Mouse (Mus musculus) mouse embryonic stem cell (cell line): ENCODE measurements around the gene Abhd2.

Experiments
- in situ Hi-C, 2 experiments: fragments of 300-500 bp; cut with MboI; formaldehyde crosslinking; loops; 1 replicate in 1 of 2; 3 replicates in 1 of 2; pipeline ENCODE4 v1.14.3; 2019 to 2020; ENCODE audit warnings: low sequenced_read_pairs in 2 of 2, low pct_unique_long_range_greater_than_20kb in 1 of 2, mixed read lengths in 1 of 2; ENCODE audit not compliant: unreplicated experiment in 1 of 2

Abhd2 gene

DNA sequence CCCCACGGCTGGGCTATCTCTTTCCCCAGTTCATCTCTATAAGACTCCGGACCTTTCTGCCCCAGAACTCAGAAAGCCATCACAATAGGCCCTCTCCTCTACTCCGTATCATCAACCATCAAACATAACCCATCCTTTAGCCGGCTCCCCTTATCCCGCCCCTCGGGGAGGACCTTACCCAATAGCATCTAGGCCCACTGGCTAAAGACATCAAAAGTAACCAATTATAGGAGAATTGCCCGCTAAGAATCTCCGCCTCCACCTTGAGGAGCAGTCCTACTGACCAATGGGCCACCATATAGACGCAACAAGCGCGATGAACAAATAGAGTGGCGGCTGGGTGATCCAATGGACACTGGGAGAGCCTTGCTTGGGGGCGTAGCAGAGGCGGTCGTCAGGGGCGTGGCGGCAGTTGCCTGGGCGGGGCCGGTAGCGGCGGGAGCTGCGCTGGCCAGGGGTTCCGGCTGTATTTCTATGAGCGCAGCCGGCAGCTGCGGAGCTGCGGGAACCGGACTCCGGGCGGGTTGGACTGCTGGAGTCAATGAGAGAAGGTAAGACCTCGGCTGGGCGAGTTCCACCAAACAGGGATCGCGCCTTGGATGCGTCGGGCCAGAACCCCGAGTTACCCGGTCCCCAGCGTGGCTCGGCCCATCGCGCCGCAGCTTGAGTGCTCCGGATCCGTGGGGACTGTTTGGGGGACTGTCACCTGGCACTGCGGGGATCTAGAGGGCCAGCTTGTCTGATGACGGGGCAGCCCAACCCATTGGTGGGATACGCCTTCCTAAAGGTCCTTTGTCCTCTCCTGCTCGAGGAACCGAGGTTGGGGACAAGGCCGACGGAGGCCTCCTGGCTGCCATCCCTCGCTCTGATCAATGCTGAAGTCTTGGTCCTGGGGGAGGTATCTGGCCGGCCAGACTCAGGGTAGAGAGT is at the start of gene Abhd2:
TSS of gene Abhd2 (plus strand) at position 411 of the 930 bp plus-strand sequence.
- in situ Hi-C loops: no loop called here

DNA sequence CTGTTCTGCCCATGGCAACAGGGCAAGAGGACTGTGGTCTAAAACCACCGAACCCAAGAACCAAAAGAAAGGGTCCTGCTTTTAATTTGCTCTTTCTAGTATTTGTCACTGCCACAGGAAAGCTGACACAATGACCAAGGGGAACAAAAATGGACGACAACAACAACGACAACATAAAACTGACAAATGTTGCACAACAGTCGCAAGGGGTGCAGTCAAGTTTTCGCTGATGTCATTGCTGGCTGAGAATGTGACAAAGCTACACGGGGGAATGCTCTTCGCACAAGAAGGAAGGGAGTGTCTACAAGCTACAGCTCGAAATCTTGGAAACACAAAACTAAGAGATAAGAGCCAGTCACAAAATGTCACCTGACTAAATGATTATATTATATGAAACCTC is 47.5 kb upstream of the Abhd2 start:
- in situ Hi-C loops: loop anchor here (5.0 to 10.0 kb wide), 2 partner anchors 81 to 88 kb away; partner anchors contain the start of gene Mfge8 (in 1 of the 2)

DNA sequence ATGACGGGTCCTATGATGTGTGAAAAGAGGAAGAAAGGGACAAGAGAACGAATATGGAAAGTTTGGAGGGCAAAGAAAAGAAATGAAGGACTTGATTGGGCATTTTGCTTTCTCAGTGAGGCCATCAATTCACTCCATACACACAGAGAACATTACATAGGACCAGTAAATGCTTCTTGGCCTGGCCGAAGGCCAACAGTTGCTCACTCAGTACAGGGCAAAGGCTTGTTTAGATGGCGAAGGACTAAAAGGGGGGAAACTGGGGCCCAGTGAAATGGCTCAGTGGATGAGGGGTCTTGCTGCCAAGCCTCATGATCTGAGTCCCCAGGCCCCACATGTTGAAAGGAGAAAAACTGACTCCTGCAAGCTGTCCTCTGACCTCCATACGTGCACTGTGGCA is 46.8 kb upstream of the Abhd2 start:
- in situ Hi-C loops: loop anchor here (5.0 to 10.0 kb wide), 2 partner anchors 81 to 89 kb away; partner anchors contain the start of gene Mfge8 (in 1 of the 2)

DNA sequence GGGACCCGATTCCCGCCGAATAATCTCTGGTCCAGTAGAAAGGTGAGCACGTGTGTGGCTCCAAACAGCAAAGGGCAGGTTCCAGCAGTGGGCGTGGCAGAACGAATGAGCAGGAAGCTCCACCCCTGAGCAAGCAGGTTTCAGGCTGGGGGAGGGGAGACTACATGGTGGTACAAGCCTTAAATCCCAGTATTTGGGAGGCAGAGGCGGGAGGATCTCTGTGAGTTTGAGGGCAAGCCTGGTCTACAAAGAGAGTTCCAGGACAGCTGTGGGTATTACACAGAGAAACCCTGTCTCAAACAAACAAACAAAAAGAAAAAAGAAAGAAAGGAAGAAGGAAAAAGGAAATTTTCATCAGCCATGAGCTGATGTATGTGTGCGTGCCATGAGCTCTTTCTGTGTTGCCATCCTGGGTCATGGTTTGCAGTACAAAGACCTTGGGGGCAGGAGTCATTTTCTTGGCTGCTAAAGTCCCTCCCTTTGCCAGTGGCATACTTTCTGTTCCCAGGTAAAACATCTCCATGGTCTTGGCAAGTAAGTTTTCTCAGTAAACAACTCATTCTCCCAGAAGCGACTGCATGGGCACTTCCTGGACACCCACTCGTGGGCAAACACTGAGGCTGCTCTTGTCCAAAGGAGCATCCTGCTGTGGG is 46.0 kb upstream of the Abhd2 start:
- in situ Hi-C loops: loop anchor here (5.0 to 10.0 kb wide), 2 partner anchors 82 to 90 kb away; partner anchors contain the start of gene Mfge8 (in 1 of the 2)

DNA sequence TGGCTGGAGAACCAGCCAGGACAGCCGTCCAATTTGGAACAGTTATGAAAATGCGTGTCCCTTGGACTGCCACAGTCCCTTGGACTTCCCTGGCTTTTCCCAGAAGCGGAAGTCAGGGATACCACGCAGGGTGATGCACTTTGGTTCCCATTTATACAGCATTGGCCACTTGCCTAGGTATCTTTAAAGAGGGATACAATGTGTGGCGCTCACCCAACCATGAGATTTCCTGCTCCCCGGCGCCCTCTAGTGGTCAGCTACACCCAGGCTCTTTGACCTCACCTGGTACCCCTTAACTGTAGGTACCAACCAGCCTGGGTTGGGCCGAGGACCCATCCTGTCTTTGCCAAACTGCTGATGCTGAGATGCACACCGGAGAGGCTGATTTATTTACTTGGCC is 44.5 kb upstream of the Abhd2 start:
- in situ Hi-C loops: loop anchor here (5.0 to 10.0 kb wide), 2 partner anchors 84 to 91 kb away; partner anchors contain the start of gene Mfge8 (in 1 of the 2)

- in situ Hi-C loops: no loop called here
Observed at GRCm38 (mm10) chr7:79231577-79231976, 41.4 kb upstream of the Abhd2 start.

DNA sequence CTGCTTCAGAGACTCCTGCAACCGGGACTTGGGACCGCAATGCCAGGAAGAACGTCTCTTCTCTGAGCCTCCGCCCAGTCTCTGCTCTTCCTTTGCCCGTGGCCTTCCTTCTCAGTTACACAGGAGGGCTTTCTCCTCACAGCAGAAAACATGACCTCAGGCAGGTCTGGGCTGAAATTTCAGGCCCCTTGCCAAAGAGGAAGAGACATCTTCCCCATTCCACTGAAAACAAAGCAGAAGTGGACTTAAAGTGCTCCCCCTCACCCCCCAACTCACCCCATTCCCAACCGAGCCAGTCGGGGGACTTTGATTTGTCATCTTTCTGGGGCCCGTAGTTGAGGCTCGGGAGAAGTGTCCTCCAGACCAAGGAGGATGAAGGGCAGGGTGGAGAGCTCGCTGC is 41.0 kb upstream of the Abhd2 start:
- in situ Hi-C loops: no loop called here

DNA sequence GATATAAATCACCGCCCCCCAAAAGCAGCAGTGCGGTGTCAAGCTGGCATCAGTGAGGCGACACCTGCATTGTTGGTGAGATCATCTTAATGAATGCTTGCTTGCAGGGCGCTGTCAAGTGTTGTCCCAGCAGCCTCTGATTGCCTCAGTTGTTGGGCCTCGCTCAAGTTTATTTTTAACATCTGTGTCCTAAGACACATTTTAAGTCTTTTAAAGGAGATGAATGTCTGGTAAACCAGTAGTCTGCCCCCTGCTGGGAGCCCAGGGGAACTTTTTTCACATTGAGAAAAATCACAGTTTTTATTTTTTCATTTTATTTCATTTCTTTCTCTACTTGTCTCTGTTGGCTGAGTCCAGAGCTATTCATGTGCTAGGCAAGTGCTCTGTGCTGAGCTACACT is 34.3 kb upstream of the Abhd2 start:
- in situ Hi-C loops: loop anchor here in 1 of 2 experiments (5.0 kb wide), 1 partner anchor 321 kb away; no protein-coding TSS in a partner anchor

- in situ Hi-C loops: loop anchor here in 1 of 2 experiments (5.0 to 10.0 kb wide), 2 partner anchors 105 to 233 kb away; no protein-coding TSS in a partner anchor
Observed at GRCm38 (mm10) chr7:79241931-79242625, 30.9 kb upstream of the Abhd2 start.

DNA sequence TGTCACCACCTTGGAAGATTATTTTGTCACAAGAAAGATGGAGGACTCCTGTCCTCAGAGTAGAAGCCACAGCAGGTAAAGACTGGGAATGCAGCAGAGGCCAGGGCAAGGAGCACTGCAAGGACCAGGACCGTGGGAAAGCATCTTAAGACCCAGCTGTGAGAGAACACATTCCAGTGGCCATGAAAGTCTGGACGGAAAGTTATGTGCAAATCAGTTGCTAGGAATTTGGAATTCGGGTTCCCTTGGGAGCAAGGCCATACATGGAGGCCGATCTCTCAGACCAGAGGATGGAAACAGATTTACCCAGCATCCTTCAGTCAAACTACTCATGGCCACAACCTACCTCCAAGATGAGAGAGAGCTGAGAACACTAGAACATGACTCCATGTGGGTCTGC is 29.8 kb upstream of the Abhd2 start:
- in situ Hi-C loops: loop anchor here in 1 of 2 experiments (5.0 to 10.0 kb wide), 2 partner anchors 106 to 232 kb away; no protein-coding TSS in a partner anchor

- in situ Hi-C loops: loop anchor here (5.0 to 10.0 kb wide), 2 partner anchors 106 to 229 kb away; no protein-coding TSS in a partner anchor
Observed at GRCm38 (mm10) chr7:79246039-79246670, 26.8 kb upstream of the Abhd2 start.

DNA sequence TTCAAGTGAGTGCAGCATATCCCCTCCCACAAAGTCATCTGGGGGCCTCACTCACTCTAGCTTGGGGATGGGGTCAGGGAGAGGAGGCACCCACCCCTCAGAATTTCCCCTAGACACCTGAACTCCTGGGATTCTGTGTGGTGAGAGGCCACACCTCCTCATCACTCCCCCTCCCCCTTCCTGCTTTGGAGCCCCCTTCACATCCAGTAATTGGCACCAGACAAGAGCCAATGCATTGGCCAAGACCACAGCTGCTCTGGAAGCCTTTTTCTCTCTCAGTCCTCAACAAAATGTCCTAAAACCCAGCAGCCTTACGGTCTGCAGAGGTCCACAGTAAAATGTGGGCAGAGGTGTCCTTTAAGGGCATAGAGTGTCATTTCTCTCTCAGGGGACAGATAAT is 25.6 kb upstream of the Abhd2 start:
- in situ Hi-C loops: loop anchor here (5.0 to 10.0 kb wide), 2 partner anchors 105 to 227 kb away; no protein-coding TSS in a partner anchor

DNA sequence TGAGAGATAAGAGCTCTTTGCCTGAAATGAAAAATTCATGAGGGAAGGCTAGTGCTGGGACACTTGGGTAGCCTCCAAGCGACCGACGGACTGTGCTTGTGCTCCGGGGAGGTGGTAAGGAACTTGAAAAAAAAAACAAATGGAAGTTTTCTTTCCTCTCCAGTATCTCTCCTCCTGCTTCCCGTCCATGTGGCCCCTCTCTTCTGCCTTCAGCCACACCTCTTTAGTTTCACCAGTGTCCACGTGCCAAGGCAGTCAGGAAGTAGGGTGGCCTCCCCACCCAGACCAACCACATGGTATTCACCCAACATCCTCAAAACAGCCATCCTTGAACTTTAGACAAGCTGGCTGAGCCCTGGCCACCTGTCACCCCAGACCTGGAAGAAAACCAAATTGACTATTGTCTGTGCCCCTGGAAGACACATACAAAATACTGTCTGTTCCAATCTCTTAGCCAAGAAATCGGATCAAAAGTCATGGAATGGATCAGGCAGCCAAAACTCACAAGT is 25.1 kb upstream of the Abhd2 start:
- in situ Hi-C loops: loop anchor here (5.0 to 10.0 kb wide), 2 partner anchors 104 to 227 kb away; no protein-coding TSS in a partner anchor

- in situ Hi-C loops: loop anchor here (5.0 to 10.0 kb wide), 2 partner anchors 103 to 225 kb away; no protein-coding TSS in a partner anchor
Observed at GRCm38 (mm10) chr7:79249581-79249980, 23.4 kb upstream of the Abhd2 start.

DNA sequence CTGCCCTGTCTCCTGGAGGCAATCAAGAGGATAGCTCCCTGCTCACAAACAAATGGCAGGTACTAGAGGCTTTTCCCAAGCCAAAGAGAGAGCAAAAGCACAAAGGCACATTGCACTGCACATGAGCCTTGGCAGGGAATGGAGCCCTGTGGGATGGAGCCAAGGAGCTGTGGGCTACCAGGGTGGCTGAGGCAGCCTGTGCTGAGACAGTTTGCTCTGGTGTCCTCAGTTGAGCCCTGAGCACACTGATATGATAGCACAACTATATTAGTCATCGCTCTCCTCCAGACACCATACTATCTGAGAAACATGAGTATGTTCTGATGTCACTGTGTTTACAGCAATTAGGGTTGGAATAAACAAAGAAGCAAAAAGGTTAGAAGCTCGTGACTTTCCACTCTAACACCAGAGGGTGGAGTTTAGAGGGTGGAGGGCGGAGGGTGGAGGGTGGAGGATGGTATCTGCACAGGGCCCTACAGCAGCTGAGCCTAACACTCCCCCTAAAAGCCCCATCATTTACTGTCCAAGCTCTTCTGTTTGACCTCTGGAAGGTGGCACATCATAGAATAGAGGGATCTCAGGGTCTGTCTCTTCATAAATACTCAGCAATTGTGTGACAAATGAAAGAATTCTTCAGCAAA is 18.6 kb upstream of the Abhd2 start:
- in situ Hi-C loops: loop anchor here in 1 of 2 experiments (5.0 kb wide), 1 partner anchor 332 kb away; no protein-coding TSS in a partner anchor

- in situ Hi-C loops: no loop called here
Observed at GRCm38 (mm10) chr7:79255350-79255749, 17.6 kb upstream of the Abhd2 start.

GRCm38 (mm10) chr7:79255752-79256151 is 17.2 kb upstream of the Abhd2 start:
- in situ Hi-C loops: no loop called here
